Mouse (Mus musculus): Measurements from ENCODE around the gene 9430015G10Rik.
"Not testable (repeated sequence)": the region's sequence is repeated elsewhere in the genome, so short reads cannot be mapped to it uniquely, and the experiment has no call there.

The 9430015G10Rik gene

GRCm38 (mm10) chr4:156097770-156098366, 11.9 kb upstream of the 9430015G10Rik start:
- no peak for DNase-seq (ENCODE audit: low read depth, low spot score)

- no peak for DNase-seq (ENCODE audit: low read depth, low spot score)
These were observed 10.4 kb upstream of the 9430015G10Rik start for GRCm38 (mm10) chr4:156099427-156099826.

GRCm38 (mm10) chr4:156100501-156100900, 9.3 kb upstream of the 9430015G10Rik start:
- DNase-seq (ENCODE audit: low read depth, low spot score) = no peak

- DNase-seq (ENCODE audit: low read depth, low spot score) = no peak
These were observed 8.3 kb upstream of the 9430015G10Rik start for GRCm38 (mm10) chr4:156101481-156101903.

GRCm38 (mm10) chr4:156103342-156103741, 6.4 kb upstream of the 9430015G10Rik start:
- no peak for DNase-seq (ENCODE audit: low read depth, low spot score)

GRCm38 (mm10) chr4:156108606-156109546, 906 bp upstream of the 9430015G10Rik start:
- peak; percentile 46 for DNase-seq (ENCODE audit: low read depth, low spot score)

GRCm38 (mm10) chr4:156124077-156124476, 14.3 kb downstream of the 9430015G10Rik start:
- DNase-seq (ENCODE audit: low read depth, low spot score) = no peak

- no peak for DNase-seq (ENCODE audit: low read depth, low spot score)
These were observed 15.6 kb downstream of the 9430015G10Rik start for GRCm38 (mm10) chr4:156125393-156125792.

- DNase-seq (ENCODE audit: low read depth, low spot score) = no peak
These were observed 17.1 kb downstream of the 9430015G10Rik start for GRCm38 (mm10) chr4:156126841-156127240.

GRCm38 (mm10) chr4:156128746-156129145, 19.0 kb downstream of the 9430015G10Rik start:
- no peak for DNase-seq (ENCODE audit: low read depth, low spot score)

GRCm38 (mm10) chr4:156130436-156130835, 20.7 kb downstream of the 9430015G10Rik start, which contains the start of gene Rnf223:
Gene Rnf223, plus strand, starts transcription at chr4:156130513.
- DNase-seq (ENCODE audit: low read depth, low spot score) = no peak

- no peak for DNase-seq (ENCODE audit: low read depth, low spot score)
These were observed 21.2 kb downstream of the 9430015G10Rik start for GRCm38 (mm10) chr4:156130940-156131339.

GRCm38 (mm10) chr4:156133334-156133733, 23.6 kb downstream of the 9430015G10Rik start:
- no peak for DNase-seq (ENCODE audit: low read depth, low spot score)

- no peak for DNase-seq (ENCODE audit: low read depth, low spot score)
These were observed 24.3 kb downstream of the 9430015G10Rik start for GRCm38 (mm10) chr4:156133943-156134605.

GRCm38 (mm10) chr4:156135112-156135511, 25.3 kb downstream of the 9430015G10Rik start:
- no peak for DNase-seq (ENCODE audit: low read depth, low spot score)

GRCm38 (mm10) chr4:156135801-156136200, 26.0 kb downstream of the 9430015G10Rik start:
- no peak for DNase-seq (ENCODE audit: low read depth, low spot score)

GRCm38 (mm10) chr4:156136285-156137100, 26.7 kb downstream of the 9430015G10Rik start:
- DNase-seq (ENCODE audit: low read depth, low spot score) = no peak

GRCm38 (mm10) chr4:156150887-156151286, 41.1 kb downstream of the 9430015G10Rik start:
- DNase-seq (ENCODE audit: low read depth, low spot score) = not testable (repeated sequence)

- DNase-seq (ENCODE audit: low read depth, low spot score) = no peak
These were observed 45.0 kb downstream of the 9430015G10Rik start for GRCm38 (mm10) chr4:156154771-156155170.

GRCm38 (mm10) chr4:156166477-156166876, 56.7 kb downstream of the 9430015G10Rik start:
- DNase-seq (ENCODE audit: low read depth, low spot score) = no peak

GRCm38 (mm10) chr4:156168611-156169010, 58.8 kb downstream of the 9430015G10Rik start:
- no peak for DNase-seq (ENCODE audit: low read depth, low spot score)
